Mouse (Mus musculus) brain, embryonic 14.5 days (tissue): Measurements from ENCODE around the gene Rnf24.

ENCODE experiments used
- CTCF ChIP-seq: fragments of 200-500 bp; IDR thresholded peaks from 2 replicates; pipeline ENCODE4 v1.5.1; 2012; ENCODE audit warnings: inconsistent platforms, mild to moderate bottlenecking, moderate library complexity, borderline replicate concordance; ENCODE audit not compliant: insufficient read depth, insufficient read length; ENCODE audit errors: extremely low read depth
- POLR2A ChIP-seq: fragments of 200-500 bp; IDR thresholded peaks from 2 replicates; pipeline ENCODE4 v1.6.1; 2012; ENCODE audit warnings: mild to moderate bottlenecking, inconsistent platforms, borderline replicate concordance; ENCODE audit not compliant: poor library complexity, insufficient read depth, insufficient read length, severe bottlenecking; ENCODE audit errors: extremely low read depth

- TF ChIP-seq CTCF (no peak), POLR2A (no peak)
Observed at GRCm38 (mm10) chr2:131323675-131324074, 29.0 kb downstream of the Rnf24 start.
